Mouse (Mus musculus): ENCODE results near the gene Ddx47.

The Ddx47 gene

GRCm38 (mm10) chr6:135011734-135012116 is 313 bp downstream of the Ddx47 start:
- DNase-seq, result no peak

GRCm38 (mm10) chr6:135017211-135017610 is 5.8 kb downstream of the Ddx47 start:
- DNase-seq, result no peak

GRCm38 (mm10) chr6:135019564-135019963 is 8.2 kb downstream of the Ddx47 start:
- DNase-seq, result no peak

GRCm38 (mm10) chr6:135021633-135022032 is 10.2 kb downstream of the Ddx47 start:
- no peak for DNase-seq

GRCm38 (mm10) chr6:135023379-135023778 is 12.0 kb downstream of the Ddx47 start:
- DNase-seq, result no peak

- no peak for DNase-seq
Measured at GRCm38 (mm10) chr6:135024781-135025420, 13.5 kb downstream of the Ddx47 start.

GRCm38 (mm10) chr6:135026232-135026631 is 14.8 kb downstream of the Ddx47 start:
- DNase-seq, result no peak

GRCm38 (mm10) chr6:135026755-135027154 is 15.3 kb downstream of the Ddx47 start:
- no peak for DNase-seq

GRCm38 (mm10) chr6:135029246-135029645 is 17.8 kb downstream of the Ddx47 start:
- DNase-seq, result no peak

GRCm38 (mm10) chr6:135038674-135039073 is 27.3 kb downstream of the Ddx47 start:
- DNase-seq, result no peak

- DNase-seq, result peak; percentile 11
Measured at GRCm38 (mm10) chr6:135040275-135040871, 29.0 kb downstream of the Ddx47 start.

- DNase-seq, result no peak
Measured at GRCm38 (mm10) chr6:135041930-135042329, 30.5 kb downstream of the Ddx47 start.

- no peak for DNase-seq
Measured at GRCm38 (mm10) chr6:135047276-135047675, 35.9 kb downstream of the Ddx47 start.

GRCm38 (mm10) chr6:135048509-135048908 is 37.1 kb downstream of the Ddx47 start:
- DNase-seq, result no peak

- peak; percentile 72 for DNase-seq
Measured at GRCm38 (mm10) chr6:135048956-135049355, 37.5 kb downstream of the Ddx47 start.

GRCm38 (mm10) chr6:135053789-135054188 is 42.4 kb downstream of the Ddx47 start:
- DNase-seq, result no peak

GRCm38 (mm10) chr6:135055882-135056281 is 44.5 kb downstream of the Ddx47 start:
- no peak for DNase-seq

- no peak for DNase-seq
Measured at GRCm38 (mm10) chr6:135060728-135061127, 49.3 kb downstream of the Ddx47 start.

GRCm38 (mm10) chr6:135064621-135065020 is 53.2 kb downstream of the Ddx47 start:
- DNase-seq, result no peak

- DNase-seq, result no peak
Measured at GRCm38 (mm10) chr6:135065236-135065957, 54.0 kb downstream of the Ddx47 start, which contains the start of gene Gprc5a. Gprc5a (plus strand) TSS chr6:135065651.

GRCm38 (mm10) chr6:135066795-135067445 is 55.5 kb downstream of the Ddx47 start:
- DNase-seq, result no peak

- DNase-seq, result no peak
Measured at GRCm38 (mm10) chr6:135068221-135068620, 56.8 kb downstream of the Ddx47 start.

- no peak for DNase-seq
Measured at GRCm38 (mm10) chr6:135069856-135070255, 58.4 kb downstream of the Ddx47 start.

- no peak for DNase-seq
Measured at GRCm38 (mm10) chr6:135070347-135070746, 58.9 kb downstream of the Ddx47 start.

Measured in cerebellum, adult 9-11 months (tissue).